Mouse (Mus musculus): ENCODE measurements at regions not wholly inside any gene's neighbourhood (a gene's known extent, or its start where the extent isn't known, plus 50 kb on each side); places are given as distances from the start of the nearest gene placed in this dataset.

GRCm38 (mm10) chr14:102925769-102926443 is 56.5 kb downstream of the Kctd12 start:
- CTCF ChIA-PET, result interaction anchor here (0.9 kb wide), 1 partner anchor 117 kb away, joined by 3 read pairs; no protein-coding TSS in a partner anchor

DNA sequence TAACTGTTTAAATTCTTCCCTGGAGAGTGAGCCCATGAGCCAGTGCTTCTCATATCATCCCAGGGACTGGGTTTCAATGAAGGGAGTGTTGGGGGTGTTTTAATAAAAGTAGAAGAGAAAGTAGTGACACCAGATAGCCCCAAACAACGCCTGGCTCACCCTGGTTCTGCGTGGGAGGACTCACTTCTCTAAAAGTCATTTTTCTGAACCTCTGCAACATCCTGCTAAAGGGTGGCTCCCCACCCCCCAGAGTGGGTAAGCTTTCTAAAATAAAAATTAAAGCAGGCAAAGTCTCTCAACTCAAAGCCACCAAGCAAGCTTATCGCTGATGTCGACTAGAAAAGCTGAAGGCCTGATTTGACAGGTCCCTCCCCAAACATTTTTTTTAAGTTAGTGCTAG is 57.8 kb downstream of the Kctd12 start:
- CTCF ChIA-PET, result interaction anchor here (1.3 kb wide), 1 partner anchor 57 kb away, joined by 3 read pairs; no protein-coding TSS in a partner anchor

- CTCF ChIA-PET, result interaction anchor here (0.6 kb wide), 1 partner anchor 176 kb away, joined by 3 read pairs; no protein-coding TSS in a partner anchor
These were observed 59.9 kb downstream of the Kctd12 start for GRCm38 (mm10) chr14:102922496-102922993.

DNA sequence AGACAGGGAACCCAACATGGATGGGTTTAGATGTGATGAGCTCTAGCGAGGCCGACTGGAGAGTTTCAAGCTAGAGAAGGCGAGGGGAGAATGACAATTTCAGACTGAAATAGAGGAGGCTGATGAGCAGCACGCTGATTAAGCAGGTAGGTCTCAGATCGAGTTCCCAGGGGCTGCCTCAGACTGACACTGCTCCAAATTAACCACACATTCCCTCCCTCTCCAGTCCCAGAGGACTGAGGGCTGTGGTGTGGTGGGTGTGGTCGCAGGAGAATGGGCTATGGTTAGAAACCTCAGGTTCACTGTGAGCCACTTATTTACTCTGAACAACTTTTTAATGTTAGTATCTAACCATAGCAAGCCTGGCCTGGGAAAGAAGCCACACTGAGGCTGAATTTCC is 62.0 kb downstream of the Kctd12 start:
- CTCF ChIA-PET, result no interaction called here

GRCm38 (mm10) chr14:102919261-102919801 is 63.1 kb downstream of the Kctd12 start:
- CTCF ChIA-PET, result no interaction called here

GRCm38 (mm10) chr14:102917929-102918328 is 64.5 kb downstream of the Kctd12 start:
- CTCF ChIA-PET, result no interaction called here

DNA sequence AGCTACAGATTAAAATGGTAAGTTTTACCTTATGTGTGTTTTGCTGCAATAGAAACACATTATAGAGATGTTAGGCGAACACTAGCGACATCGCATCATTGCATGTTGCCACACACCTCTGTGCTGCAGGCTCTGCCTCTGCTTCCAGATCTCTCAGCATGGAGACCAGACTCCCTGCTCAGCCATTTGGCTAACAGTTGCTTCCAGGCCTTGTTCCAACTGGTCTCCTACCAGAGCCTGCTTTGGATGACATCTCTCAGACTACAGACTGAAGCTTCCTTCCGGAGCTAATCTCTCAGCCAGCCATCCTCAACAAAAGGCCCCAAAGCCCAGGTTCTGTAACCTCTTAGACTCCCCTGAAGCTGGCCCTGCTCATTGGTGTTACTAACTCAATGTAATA is 66.5 kb downstream of the Kctd12 start:
- CTCF ChIA-PET, result no interaction called here

DNA sequence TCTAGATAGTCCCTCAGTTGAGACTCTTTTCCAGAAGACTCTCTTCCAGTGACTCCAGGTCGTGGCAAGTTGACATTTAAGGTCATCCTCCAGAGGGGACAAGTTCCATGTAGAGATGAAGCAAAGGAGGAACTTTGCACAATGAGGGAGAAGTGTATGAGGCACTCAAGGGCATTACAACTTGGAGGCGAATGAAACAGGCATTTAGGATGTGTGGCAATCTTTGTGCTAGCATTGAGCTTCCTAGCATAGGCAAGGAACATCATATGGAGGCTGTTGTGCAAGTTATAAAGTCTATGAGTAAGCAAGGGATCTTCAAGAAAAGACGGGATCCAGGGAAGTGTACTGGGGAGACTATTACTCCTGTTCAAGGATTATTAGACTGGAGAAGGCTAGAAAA is 70.9 kb downstream of the Kctd12 start:
- CTCF ChIA-PET, result interaction anchor here (0.6 to 1.2 kb wide), 2 partner anchors 8 to 19 kb away, joined by 3 read pairs; no protein-coding TSS in a partner anchor

- CTCF ChIA-PET, result no interaction called here
These were observed 73.4 kb downstream of the Kctd12 start for GRCm38 (mm10) chr14:102908990-102909389.

GRCm38 (mm10) chr14:102907411-102908103 is 74.9 kb downstream of the Kctd12 start:
- CTCF ChIA-PET, result interaction anchor here (0.6 to 1.2 kb wide), 3 partner anchors 47 to 77 kb away, joined by 3 to 5 read pairs (median 3); partner anchors contain the start of gene Kctd12

DNA sequence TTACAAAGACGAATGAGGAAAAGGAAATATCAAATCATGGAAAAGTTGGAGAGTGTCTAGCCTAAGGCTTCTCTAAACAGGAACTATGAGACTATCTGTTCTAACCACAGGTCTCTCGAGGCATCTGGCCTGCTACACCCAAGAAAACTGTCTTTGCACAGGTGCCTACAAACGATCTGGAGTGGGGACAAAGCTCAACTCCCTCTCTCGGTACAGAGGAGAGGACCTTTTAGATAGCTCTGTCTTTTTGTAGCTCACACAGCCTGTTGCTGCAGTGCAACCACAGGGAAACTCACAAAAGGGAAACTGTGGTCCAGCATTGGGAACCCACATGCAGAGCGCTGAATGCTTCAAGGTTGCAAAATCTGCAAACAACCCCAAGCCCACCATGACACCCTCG is 75.6 kb downstream of the Kctd12 start:
- CTCF ChIA-PET, result interaction anchor here (1.2 kb wide), 1 partner anchor 75 kb away, joined by 3 read pairs; the partner anchor contains the start of gene Kctd12

GRCm38 (mm10) chr14:102906286-102906685 is 76.2 kb downstream of the Kctd12 start:
- CTCF ChIA-PET, result no interaction called here

- CTCF ChIA-PET, result interaction anchor here (0.6 kb wide), 1 partner anchor 9 kb away, joined by 3 read pairs; no protein-coding TSS in a partner anchor
These were observed 79.5 kb downstream of the Kctd12 start for GRCm38 (mm10) chr14:102902906-102903305.

GRCm38 (mm10) chr14:102902236-102902635 is 80.2 kb downstream of the Kctd12 start:
- CTCF ChIA-PET, result no interaction called here

DNA sequence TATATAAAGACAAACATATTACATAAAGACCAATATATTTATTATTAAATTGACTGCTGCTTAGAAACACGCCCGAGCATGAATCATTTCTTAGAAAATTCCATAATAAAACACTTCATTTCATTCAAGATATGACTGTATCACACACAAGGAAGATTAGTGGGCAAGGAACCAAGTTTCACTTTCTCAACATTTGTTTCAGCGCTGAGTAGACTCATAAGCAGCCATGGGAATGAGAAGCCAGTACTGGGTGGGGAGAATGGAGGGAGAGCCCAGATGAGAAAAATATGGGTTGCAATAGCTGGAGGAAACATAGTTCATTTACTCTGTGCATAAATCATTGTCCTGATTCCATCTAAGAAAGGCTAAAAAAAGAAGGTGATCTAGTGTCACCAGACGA is 84.0 kb downstream of the Kctd12 start:
- CTCF ChIA-PET, result no interaction called here

- CTCF ChIA-PET, result no interaction called here
These were observed 85.4 kb downstream of the Kctd12 start for GRCm38 (mm10) chr14:102897039-102897438.

GRCm38 (mm10) chr14:102896527-102896926 is 85.9 kb downstream of the Kctd12 start:
- CTCF ChIA-PET, result no interaction called here

DNA sequence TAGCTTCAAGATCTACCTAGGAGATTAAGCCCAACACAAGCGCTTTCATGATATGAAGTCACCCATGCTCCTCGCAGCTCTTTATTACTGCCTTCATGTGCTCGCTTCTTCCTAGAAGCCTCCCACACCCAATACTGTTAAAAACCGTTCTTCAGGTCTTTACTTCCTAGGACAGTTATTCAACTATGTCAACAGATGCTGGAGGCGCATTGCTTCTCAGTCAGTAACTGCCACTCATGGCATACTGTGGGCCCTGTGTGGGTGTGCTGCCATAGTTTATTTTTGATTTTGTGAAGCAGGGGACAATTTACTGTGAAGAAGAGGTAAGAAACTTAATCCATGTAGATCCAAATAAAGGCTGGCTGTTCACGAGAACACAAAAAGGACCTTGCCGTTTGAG is 89.2 kb downstream of the Kctd12 start:
- CTCF ChIA-PET, result no interaction called here

- CTCF ChIA-PET, result no interaction called here
These were observed 90.9 kb downstream of the Kctd12 start for GRCm38 (mm10) chr14:102891552-102891951.

DNA sequence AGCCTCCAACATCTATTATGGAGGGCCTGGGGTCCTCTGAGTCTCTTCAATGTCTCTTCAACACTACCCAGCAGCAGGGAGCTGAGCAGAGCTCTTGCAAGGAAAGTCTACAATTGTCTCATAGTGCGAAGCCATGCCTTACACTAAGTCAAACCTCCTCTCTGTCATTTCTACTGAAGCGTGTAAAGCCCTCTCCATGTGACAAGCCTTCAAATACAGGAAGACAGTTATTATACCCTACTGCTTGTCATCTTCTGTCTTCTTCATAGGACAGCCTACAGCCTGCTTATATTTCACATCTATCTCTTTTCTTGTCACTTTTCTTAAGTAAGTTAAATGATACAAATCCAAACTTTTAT is 97.2 kb downstream of the Kctd12 start:
- CTCF ChIA-PET, result no interaction called here

- CTCF ChIA-PET, result no interaction called here
These were observed 97.7 kb downstream of the Kctd12 start for GRCm38 (mm10) chr14:102884539-102885239.
